Mouse (Mus musculus) myocyte (in vitro differentiated cells): ENCODE data around the gene Cnga4. TPM values are rescaled to one million over a fixed set of nuclear protein-coding genes. Genes with fewer than 3 reads are reported as not detected.
"Not testable (repeated sequence)": the region's sequence is repeated elsewhere in the genome, so short reads cannot be mapped to it uniquely, and the experiment has no call there.

Source experiments
- H3K27me3 ChIP-seq: one replicate; pipeline ENCODE4 v1.6.1; 2011; ENCODE audit not compliant: control insufficient read depth, insufficient read depth, insufficient read length
- H3K36me3 ChIP-seq: one replicate; pipeline ENCODE4 v1.6.1; 2011; ENCODE audit not compliant: control insufficient read depth, insufficient read depth
- H3K4me2 ChIP-seq: one replicate; pipeline ENCODE4 v1.6.1; 2011; ENCODE audit warnings: low read depth, control low read depth
- H3K4me3 ChIP-seq: one replicate; pipeline ENCODE4 v1.5.1; 2011; ENCODE audit warnings: mild to moderate bottlenecking, control low read depth, moderate library complexity
- H3K79me2 ChIP-seq: one replicate; pipeline ENCODE4 v1.6.1; 2011; ENCODE audit not compliant: control insufficient read depth, insufficient read depth
- H3ac ChIP-seq: one replicate; pipeline ENCODE4 v1.6.1; 2011; ENCODE audit not compliant: control insufficient read depth, insufficient read length
- CEBPB ChIP-seq: IDR thresholded peaks from 2 replicates; pipeline ENCODE4 v1.6.1; 2011; ENCODE audit warnings: mild to moderate bottlenecking, moderate library complexity; ENCODE audit not compliant: poor library complexity, insufficient read depth, severe bottlenecking
- E2F4 ChIP-seq: IDR thresholded peaks from one replicate; pipeline ENCODE4 v1.6.1; 2011; ENCODE audit warnings: mild to moderate bottlenecking, control low read depth, moderate library complexity; ENCODE audit not compliant: insufficient read depth
- MAX ChIP-seq: IDR thresholded peaks from one replicate; pipeline ENCODE4 v1.6.1; 2011; ENCODE audit warnings: low read depth, mild to moderate bottlenecking, control low read depth
- MYOD1 ChIP-seq, 3 experiments: IDR thresholded peaks; one replicate each; pipeline ENCODE4 v1.6.1; 2011; ENCODE audit warnings: control low read depth in 2 of 3, low read depth in 2 of 3, mild to moderate bottlenecking in 2 of 3, moderate library complexity in 1 of 3; ENCODE audit not compliant: insufficient read length in 2 of 3, control insufficient read depth in 1 of 3
- MYOG ChIP-seq, 3 experiments: IDR thresholded peaks; one replicate each; pipeline ENCODE4 v1.6.1; 2011; ENCODE audit warnings: control low read depth in 2 of 3, low read depth in 2 of 3, mild to moderate bottlenecking in 2 of 3; ENCODE audit not compliant: insufficient read length in 2 of 3, control insufficient read depth in 1 of 3, insufficient read depth in 1 of 3
- POLR2A ChIP-seq: IDR thresholded peaks from one replicate; pipeline ENCODE4 v1.6.1; 2011; ENCODE audit warnings: low read depth, mild to moderate bottlenecking, control low read depth, moderate library complexity; ENCODE audit not compliant: insufficient read length
- POLR2AphosphoS2 ChIP-seq: IDR thresholded peaks from one replicate; pipeline ENCODE4 v1.6.1; 2011; ENCODE audit warnings: low read depth, control low read depth; ENCODE audit not compliant: insufficient read length
- REST ChIP-seq: IDR thresholded peaks from one replicate; pipeline ENCODE4 v1.6.1; 2011; ENCODE audit warnings: mild to moderate bottlenecking, control low read depth, moderate library complexity; ENCODE audit not compliant: insufficient read depth, insufficient read length
- SRF ChIP-seq: IDR thresholded peaks from one replicate; pipeline ENCODE4 v1.6.1; 2011; ENCODE audit warnings: low read depth; ENCODE audit not compliant: control insufficient read depth, insufficient read length
- TCF12 ChIP-seq: IDR thresholded peaks from one replicate; pipeline ENCODE4 v1.6.1; 2011; ENCODE audit warnings: mild to moderate bottlenecking, control low read depth; ENCODE audit not compliant: poor library complexity, insufficient read depth, severe bottlenecking
- USF1 ChIP-seq: IDR thresholded peaks from one replicate; pipeline ENCODE4 v1.6.1; 2011; ENCODE audit warnings: low read depth, mild to moderate bottlenecking, control low read depth, moderate library complexity
- polyA plus RNA-seq: library from polyadenylated mRNA; unstranded; fragments of >200 nt; fragmentation: generic; extraction: Trizol; gene quantifications from one replicate; pipeline ENCODE4 v1.2.1, GENCODE M21; 2012; ENCODE audit warnings: missing spikeins

Cnga4 gene
- polyA plus RNA-seq, 1 experiment: 0.05 TPM

- Histone ChIP-seq H3ac (no peak overlapping the region), H3K36me3 (peaks cover 9% of the 10 kb centered on the region), H3K27me3 (no peaks in the 10 kb centered on the region), H3K4me2 (no peak overlapping the region), H3K4me3 (no peak overlapping the region), H3K79me2 (peaks cover 36% of the 10 kb centered on the region)
- TF ChIP-seq POLR2AphosphoS2: no peak
These were observed 8.2 kb upstream of the Cnga4 start for GRCm38 (mm10) chr7:105396126-105396525.

DNA sequence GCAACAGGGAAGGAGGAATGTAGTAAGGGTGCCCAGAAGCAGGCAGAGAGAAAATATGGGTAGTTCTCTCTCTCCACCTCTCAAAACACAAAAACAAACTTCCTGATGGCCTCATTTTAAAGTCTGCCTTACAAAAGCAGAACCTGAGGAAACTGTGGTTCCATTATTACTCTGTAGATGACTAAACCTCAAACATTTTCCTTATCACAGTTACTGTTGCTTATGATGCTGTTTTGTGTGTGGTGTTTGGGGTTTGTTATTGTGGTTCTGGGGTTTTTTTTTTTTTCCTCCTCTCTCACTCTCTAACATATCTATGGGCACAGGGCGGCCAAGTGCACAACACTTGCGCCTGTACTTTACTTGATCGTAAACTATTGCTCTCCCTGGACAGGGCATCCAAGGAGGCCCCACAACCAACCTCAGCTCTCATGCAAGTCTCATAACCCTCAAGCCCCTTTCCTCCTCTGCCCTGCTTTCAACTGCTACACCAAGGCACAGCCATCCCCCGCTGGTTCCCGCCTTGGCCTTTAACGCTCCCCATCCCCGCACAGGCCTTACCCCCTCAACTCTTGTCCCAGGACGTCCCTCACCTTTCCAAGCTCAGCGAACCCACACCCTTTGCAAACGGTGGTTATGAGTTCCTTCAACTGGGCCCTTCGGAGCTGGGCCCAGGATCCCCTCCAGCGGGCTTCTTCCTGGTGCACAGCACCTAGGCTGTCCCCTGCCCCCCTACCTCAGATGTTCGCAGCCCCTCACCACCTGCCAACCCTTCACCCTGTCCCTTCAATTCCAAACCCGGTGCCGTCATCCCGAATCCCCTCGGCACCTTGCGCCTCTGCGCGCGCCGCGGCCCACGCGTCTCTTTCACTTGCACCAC lies 5.1 kb upstream of the Cnga4 start:
- TF ChIP-seq CEBPB (no peak), E2F4 (no peak), SRF (no peak), MAX (no peak), POLR2AphosphoS2 (no peak), REST (no peak), POLR2A (no peak), TCF12 (no peak), USF1 (no peak), MYOG (IDR thresholded peaks at IDR 0.05; ENCODE audit: control insufficient read depth in 1 of 3, insufficient read depth in 1 of 3, insufficient read length in 2 of 3, low read depth in 2 of 3) (no peak)
- H3K79me2 ChIP-seq: peaks cover 36% of the 10 kb centered on the region
- H3K4me2 ChIP-seq: peak overlapping the region; percentile 72
- H3K27me3 ChIP-seq: no peaks in the 10 kb centered on the region
- H3K4me3 ChIP-seq: peak overlapping the region; percentile 40
- peaks cover 5% of the 10 kb centered on the region for H3K36me3 ChIP-seq
- H3ac ChIP-seq: peak overlapping the region; percentile 80

- H3K36me3 ChIP-seq: peaks cover 5% of the 10 kb centered on the region
- peak within 1 kb of the TSS; percentile 73 for H3K4me2 ChIP-seq
- H3ac ChIP-seq: peak within 1 kb of the TSS; percentile 80
- H3K4me3 ChIP-seq: peak within 1 kb of the TSS; percentile 40
- peaks cover 36% of the 10 kb centered on the region for H3K79me2 ChIP-seq
- H3K27me3 ChIP-seq: no peaks in the 10 kb centered on the region
- TF ChIP-seq MYOG (IDR thresholded peaks at IDR 0.05; ENCODE audit: control insufficient read depth in 1 of 3, insufficient read depth in 1 of 3, insufficient read length in 2 of 3, low read depth in 2 of 3): no peak
- TF ChIP-seq MYOD1 (IDR thresholded peaks at IDR 0.05; ENCODE audit: control insufficient read depth in 1 of 3, insufficient read length in 2 of 3, low read depth in 2 of 3): peak in 1 of 3 experiments; percentile 39
- peak; percentile 70 for TF ChIP-seq POLR2AphosphoS2
- peak; percentile 78 for TF ChIP-seq POLR2A
- TF ChIP-seq SRF: peak; percentile 58
These were observed 4.3 kb upstream of the Cnga4 start, which contains the start of gene Fam160a2 for GRCm38 (mm10) chr7:105399935-105400624. Fam160a2 (minus strand) TSS chr7:105400054.

- H3K27me3 ChIP-seq: peaks cover 4% of the 10 kb centered on the region
- TF ChIP-seq MYOD1 (IDR thresholded peaks at IDR 0.05; ENCODE audit: control insufficient read depth in 1 of 3, insufficient read length in 2 of 3, low read depth in 2 of 3) (no peak), MYOG (IDR thresholded peaks at IDR 0.05; ENCODE audit: control insufficient read depth in 1 of 3, insufficient read depth in 1 of 3, insufficient read length in 2 of 3, low read depth in 2 of 3) (no peak), POLR2AphosphoS2 (no peak), CEBPB (no peak), E2F4 (no peak), SRF (no peak)
- no peak overlapping the region for H3K4me3 ChIP-seq
- H3K79me2 ChIP-seq: no peaks in the 10 kb centered on the region
- no peak overlapping the region for H3K4me2 ChIP-seq
- H3ac ChIP-seq: no peak overlapping the region
- no peaks in the 10 kb centered on the region for H3K36me3 ChIP-seq
These were observed 2.0 kb downstream of the Cnga4 start for GRCm38 (mm10) chr7:105406322-105406721.

- H3K4me3 ChIP-seq, H3K27me3 ChIP-seq, H3K36me3 ChIP-seq, H3K4me2 ChIP-seq, H3K79me2 ChIP-seq, H3ac ChIP-seq: not testable (repeated sequence)
These were observed 7.7 kb downstream of the Cnga4 start for GRCm38 (mm10) chr7:105411874-105412632.
